Mouse (Mus musculus) G1E-ER4 (cell line): ENCODE data around the gene Pdzd2. TPM values are rescaled to one million over a fixed set of nuclear protein-coding genes. Genes with fewer than 3 reads are reported as not detected.

Experiments used
- GATA1 ChIP-seq: IDR thresholded peaks from one replicate; pipeline ENCODE4 v1.8.0; 2012; ENCODE audit warnings: low read length, inconsistent platforms
- polyA plus RNA-seq: library from polyadenylated mRNA; stranded (reverse); fragments of >175 nt; gene quantifications from 2 replicates; pipeline ENCODE4 v1.2.3, GENCODE M21; 2012

Gene Pdzd2
- polyA plus RNA-seq, 1 experiment: 0.29 TPM

DNA sequence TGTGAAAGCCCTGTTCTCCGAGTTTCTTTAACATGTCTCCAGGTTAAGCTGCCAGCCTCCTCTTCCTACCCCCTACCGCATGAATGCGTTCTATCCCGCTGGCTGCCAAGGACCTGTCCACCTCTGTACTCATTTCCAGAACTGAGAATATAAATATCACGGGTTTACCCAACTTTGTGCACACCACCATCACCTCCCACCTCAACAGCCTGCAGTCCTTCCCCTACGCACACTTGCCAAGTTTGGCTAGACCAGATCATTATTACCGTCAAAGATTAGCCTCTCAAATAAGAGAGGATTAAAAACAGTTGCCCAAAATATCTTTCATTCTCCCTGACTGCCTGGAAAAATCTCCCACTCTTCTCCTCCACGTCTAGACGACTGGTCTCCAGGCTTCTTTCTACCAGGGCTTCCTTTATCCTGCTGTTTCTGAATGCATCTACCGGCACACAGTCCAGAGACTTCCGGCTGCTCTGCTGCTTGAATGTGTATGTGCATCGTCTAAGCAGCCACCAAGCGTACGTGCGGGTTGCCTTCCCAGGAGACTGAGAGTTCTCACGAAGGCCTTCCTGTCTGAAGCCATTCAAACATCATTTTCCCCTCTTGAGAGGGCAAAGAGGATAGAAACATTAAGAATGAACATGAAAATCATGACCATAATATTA, 324.1 kb downstream of the Pdzd2 start:
- no peak for TF ChIP-seq GATA1

DNA sequence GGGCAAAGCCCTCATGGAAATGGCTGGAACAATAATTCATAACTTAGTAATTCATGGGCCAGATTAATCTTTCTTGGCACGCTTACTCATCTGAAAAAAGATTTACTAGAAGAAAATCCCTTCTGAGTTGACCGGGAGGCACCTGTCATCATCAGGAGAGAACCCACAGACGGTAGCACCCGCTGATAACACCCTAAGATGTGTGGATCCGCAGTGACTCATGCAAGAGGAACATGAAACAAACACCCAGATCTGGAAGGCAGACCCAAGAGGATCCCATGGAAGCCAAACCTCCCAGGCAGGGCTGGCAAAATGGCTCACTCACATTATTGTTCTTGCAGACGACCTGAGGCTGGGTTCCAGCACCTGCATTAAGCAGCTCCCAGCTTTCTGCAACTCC, 325.0 kb downstream of the Pdzd2 start:
- no peak for TF ChIP-seq GATA1

DNA sequence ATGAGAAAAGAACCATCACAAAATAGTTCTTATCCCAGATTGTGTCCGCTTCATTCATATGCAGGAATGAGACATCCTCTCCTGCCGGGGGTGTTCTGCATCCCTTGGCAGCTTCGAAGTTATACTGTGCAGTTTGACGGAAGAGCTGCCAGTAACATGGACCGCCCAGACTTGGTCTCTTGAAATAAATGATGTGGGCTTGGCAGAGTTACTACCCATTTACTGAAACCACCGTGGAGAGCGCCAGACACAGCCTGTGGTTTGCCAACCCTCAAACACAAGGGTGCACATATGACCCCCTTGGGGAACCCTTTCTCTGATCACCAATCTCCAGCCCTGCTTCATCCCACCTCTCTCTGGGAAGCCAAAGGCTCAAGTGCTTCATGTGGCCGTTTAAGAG, 331.5 kb downstream of the Pdzd2 start:
- no peak for TF ChIP-seq GATA1

DNA sequence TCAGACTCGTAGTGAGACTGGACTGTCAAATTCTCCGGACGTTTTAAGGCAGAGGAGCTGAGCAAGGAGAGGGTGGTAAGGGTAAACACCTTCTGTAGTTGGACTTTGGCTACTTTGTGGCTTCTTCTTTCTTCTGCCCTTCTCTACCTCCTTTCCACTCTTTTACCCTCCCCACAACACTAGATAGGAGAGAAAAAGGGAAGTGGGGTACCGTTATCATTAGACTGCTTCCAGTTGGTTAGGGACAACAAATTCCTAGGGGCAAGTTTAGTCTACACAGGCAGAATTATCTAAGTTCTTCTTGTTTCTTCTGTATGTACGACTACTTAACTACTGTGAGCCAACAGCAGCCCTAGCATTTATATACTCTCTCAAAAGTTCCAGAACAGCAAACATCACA, 334.1 kb downstream of the Pdzd2 start:
- no peak for TF ChIP-seq GATA1

DNA sequence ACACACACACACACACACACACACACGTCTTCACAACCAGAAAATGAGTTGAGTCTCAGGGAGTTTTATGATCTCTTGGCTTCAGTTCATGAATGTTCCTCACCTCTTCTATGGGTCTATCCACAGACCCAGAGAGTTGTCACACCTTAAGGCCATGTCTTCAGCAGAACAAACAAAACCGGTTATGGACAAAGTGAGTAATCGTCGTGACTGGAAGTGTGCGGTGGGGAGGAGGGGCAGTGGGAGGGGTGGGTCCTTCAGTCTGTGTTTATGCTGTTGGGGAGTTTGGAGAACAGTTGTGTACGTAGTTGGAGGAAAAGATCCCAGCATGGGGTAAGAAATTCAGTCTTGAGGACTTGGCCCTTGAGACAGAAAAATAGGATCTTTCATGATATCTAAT, 342.7 kb downstream of the Pdzd2 start:
- no peak for TF ChIP-seq GATA1

DNA sequence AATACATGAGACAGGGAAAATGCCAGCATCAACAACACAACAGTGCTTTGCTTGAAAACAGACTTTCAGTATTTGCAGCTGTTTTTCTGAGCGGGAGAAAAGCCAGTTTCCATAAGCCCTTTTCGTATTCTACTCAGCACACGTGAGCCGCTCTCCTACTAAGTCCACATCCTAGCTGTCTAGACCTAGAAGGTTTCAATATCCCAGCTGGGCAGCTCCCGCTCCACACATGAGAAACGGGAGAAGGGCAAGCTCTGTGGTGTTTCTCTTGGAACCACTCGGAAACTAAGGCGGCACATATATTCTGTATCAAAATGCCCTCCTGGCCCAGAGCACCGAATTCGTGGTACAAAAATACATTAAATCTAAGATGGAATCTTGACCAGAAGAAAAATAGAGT, 345.0 kb downstream of the Pdzd2 start:
- TF ChIP-seq GATA1: no peak

DNA sequence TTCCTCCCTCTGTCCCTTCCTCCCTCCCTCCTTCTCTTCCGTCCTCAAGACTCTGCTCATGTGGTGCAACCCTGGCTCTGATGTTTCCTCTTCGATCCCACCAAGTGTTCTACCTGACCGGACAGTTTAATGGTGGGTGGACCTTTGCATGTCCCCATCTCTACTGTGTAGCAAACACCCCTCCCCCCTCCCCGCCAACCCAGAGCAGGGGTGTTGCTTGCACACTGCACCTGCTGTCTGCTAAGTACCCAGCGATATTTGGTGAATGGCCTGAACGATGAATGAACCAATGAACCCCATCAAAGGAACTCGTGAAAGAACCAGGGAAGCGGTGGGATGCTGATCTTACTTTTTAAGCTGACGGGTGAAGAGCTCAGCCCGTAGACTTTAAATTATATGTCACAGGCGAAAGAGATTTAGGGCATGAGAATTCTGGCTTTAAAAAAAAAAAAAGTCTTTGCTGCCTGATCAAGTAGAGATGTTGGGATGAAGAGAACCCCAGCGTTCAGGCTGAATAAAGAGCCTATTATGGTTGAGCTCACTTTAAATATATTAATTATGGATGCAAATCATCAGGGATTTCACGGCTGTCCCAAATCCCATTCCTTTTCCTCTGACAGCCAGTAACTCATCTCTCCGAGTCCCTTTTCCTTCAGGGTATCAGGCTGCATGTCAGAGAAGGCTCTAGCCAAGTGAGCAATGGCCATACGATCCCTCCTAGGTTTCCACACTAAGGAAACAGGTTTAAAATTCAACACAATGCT, 350.8 kb downstream of the Pdzd2 start:
- no peak for TF ChIP-seq GATA1

DNA sequence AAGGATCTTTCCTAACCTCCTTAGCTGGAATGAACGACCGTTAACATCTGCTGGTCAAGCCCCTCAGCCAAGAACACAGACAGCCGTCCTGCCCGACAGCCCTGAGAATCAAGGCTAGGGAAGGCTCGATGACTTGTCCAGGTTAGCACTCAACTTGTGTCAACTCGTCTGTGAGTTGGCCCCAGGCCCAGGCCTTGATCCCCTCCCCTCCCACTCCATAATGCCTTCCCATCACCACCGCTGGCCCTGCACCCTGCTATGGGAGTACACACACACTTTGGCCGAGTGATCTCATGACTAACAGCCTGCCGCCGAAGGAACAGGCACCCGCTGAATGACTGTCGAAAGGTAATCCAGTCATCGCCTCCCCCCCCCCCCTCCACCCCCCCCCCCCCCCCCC, 355.0 kb downstream of the Pdzd2 start:
- no peak for TF ChIP-seq GATA1

DNA sequence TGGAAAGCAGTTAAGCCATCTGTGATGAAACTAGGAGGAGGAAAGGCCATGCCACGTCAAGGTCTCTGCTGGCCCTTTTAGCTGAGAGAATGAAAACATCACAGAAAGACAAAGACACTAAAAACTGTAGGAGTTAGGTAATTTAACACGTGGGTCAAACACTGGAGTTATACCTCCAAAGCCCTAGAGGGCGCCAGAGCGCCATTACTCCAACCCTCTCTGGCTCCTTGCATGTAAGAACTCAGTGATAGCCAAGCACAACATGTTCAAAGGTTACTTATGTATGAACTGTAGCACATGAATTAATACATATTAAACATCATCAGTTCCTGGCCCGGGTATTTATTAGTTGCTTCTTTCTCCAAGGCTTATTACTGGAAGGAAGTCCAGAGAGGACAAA, 359.2 kb downstream of the Pdzd2 start:
- no peak for TF ChIP-seq GATA1

DNA sequence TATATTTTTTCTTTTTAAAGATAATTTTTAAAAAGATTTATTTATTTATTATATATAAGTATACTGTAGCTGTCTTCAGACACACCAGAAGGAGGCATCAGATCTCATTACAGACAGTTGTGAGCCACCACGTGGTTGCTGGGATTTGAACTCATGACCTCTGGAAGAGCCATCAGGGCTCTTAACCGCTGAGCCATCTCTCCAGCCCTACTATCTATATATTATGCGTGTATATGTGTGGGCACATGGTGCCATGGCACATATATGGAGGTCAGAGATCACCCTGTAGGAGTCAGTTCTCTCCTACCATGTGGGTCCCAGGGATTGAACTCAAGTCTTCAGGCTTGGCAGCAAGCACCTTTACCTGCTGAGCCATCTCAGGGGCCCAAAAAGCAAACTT, 359.7 kb downstream of the Pdzd2 start:
- no peak for TF ChIP-seq GATA1

DNA sequence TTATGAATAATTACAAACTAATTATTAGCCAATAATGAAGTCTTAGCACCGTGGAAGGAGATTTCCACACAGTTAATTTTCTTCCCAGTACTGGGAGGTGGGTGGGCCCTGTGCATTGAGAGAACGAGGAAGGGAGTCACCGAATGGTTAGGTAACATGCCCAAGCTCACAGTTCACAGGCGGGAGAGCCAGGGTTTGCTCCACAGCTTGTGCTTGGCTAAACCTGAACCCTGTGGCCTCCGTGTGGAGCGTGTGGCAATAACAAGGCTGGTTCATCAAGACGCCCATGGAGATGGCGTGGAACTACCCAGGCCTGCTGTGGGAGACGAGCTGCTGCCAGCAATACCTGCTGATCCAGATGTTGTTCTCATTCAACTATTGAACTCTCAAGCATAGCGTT, 361.9 kb downstream of the Pdzd2 start:
- no peak for TF ChIP-seq GATA1

DNA sequence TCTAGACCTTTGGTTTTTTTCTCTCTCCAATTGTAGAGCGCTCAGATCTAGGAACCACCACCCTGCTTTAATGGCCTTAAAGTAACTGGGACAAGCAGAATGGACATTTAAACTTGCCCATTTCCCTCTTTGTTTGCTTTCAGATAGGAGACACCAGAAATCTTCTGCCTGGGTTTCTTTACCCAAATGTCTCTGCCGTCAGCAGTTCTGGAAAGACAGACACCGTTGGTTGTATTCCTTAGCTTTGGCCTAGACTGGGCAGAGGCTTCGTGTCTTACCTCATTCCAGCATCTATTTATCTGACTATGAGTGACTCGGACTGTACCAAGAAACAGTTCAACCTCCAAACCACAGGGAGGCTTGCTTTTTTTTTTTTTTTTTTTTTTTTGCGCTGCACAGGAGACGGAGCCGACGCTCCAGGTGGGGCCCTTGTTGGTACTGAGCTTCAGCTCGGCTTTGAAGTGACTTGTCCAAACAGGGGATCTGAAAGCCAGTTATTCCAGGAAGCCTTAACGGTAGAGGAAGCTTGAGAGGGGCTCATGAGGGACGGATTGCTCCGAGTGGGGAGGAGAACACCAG, 363.1 kb downstream of the Pdzd2 start:
- no peak for TF ChIP-seq GATA1

DNA sequence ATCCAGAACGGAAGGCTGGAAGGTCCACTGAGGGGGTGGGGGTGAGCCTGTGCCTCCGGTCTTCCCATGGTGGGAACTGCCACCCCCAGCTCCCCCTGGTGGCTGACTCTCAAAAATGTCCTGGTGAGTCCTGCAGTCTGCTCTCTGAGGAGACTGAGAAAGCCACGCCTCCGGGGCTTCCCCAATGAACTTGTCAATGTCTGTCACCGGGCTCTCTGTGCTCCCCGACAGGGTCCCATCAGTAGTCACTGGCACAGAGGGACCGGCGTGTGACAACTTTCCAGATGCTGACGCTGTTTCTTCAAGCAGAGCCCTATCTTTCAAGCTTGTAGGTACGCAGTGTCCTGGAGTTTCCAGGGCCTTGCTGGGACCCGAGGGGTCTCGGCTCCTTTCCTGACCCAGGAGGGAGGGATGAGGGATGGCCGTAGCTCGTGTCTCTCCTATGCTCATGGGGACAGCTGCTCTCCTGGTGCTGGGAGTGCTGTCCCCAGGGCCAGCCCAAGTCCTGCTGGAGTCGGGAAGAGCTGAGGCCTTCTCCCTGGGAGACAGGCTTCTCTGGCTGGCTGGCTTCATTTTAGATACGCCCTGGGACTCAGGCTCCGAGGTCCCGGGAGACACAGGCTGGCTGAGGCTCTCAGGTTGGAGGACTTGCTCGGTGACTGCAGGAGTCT, 363.9 kb downstream of the Pdzd2 start:
- no peak for TF ChIP-seq GATA1

DNA sequence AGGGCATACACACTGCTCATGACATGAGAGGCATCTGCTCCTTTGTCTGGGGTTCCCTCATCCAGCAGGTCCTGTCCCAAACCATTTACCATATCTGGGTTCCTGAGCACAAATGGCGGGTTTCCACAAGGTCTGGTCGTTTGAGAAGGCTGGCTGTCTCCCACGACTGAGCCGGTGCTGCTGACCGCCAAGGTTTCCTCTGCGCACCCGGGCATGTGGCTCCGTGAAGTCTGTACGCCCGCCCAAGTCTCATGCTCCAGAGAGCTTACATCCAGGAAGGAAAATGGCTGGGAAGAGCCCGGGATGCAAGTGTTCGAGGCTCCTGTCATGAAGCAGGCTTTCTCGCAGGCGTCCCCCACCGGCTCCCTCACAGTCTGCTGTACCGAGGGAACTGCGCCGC, 364.8 kb downstream of the Pdzd2 start:
- no peak for TF ChIP-seq GATA1

DNA sequence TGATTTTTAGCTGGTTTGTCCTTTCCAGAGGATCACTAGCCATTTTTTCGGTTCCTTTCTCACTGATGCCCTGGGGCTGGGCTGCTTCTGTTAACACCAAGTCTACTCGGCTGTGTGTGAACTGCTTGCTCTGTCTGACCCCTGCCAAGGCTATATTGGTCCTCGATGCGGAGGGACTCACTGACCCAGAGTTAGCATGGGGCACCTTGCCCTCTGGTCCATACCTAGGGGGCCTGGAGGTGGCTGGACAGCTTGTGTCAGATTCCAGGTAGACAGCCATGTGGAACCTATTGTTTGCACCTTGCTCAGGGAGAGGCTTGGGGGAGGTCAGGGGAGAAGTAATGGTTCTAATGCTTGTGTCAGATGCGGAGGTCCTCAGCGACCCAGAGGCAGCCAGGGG, 365.8 kb downstream of the Pdzd2 start:
- TF ChIP-seq GATA1: no peak

DNA sequence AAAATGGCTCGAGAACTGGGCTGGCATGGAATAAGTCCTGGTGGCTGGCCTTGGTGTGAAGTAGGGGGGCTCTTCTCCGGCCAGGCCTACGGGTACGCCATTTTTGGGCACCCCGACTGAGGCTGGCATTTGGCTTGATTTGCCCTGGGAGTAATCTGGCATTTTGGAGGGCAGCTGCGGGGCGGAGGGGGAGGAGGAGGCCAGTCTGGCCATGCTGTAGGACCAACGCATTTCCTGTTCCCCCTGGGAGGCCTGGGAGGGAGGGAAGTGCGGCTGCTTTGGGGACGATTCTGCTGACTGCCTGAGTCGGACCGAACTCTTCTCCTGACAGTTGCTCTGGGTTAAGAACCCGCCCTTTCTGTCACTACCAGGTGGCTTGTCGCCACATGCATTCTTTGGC, 366.2 kb downstream of the Pdzd2 start:
- TF ChIP-seq GATA1: no peak
